Mouse (Mus musculus) neural tube, embryonic 12.5 days (tissue): ENCODE data around the gene Gm20388. TPM values are rescaled to one million over a fixed set of nuclear protein-coding genes. Genes with fewer than 3 reads are reported as not detected.

ENCODE experiments used
- ATAC-seq: fragments of 200-750 bp; cut with Nextera tagmentation; 2 replicates; pipeline ENCODE4 v1.8.0; 2017; ENCODE audit warnings: low read depth, mild to moderate bottlenecking, moderate TSS enrichment, moderate library complexity; ENCODE audit not compliant: low FRiP score
- H3K27ac ChIP-seq: fragments of 300-500 bp; sonication (generic); 2 replicates; pipeline ENCODE4 v1.5.1; 2016
- H3K27me3 ChIP-seq: fragments of 300-500 bp; sonication (generic); replicated peaks from 2 replicates; pipeline ENCODE4 v1.6.1; 2016; ENCODE audit warnings: mild to moderate bottlenecking
- H3K36me3 ChIP-seq: fragments of 300-500 bp; sonication (generic); 2 replicates; pipeline ENCODE4 v1.6.1; 2016; ENCODE audit warnings: mild to moderate bottlenecking
- H3K4me1 ChIP-seq: fragments of 300-500 bp; sonication (generic); 2 replicates; pipeline ENCODE4 v1.6.1; 2016
- H3K4me2 ChIP-seq: fragments of 300-500 bp; sonication (generic); replicated peaks from 2 replicates; pipeline ENCODE4 v1.6.1; 2016; ENCODE audit warnings: mild to moderate bottlenecking
- H3K4me3 ChIP-seq: fragments of 300-500 bp; sonication (generic); 2 replicates; pipeline ENCODE4 v1.5.1; 2016
- H3K9ac ChIP-seq: fragments of 300-500 bp; sonication (generic); 2 replicates; pipeline ENCODE4 v1.6.1; 2016; ENCODE audit warnings: mild to moderate bottlenecking
- H3K9me3 ChIP-seq: fragments of 300-500 bp; sonication (generic); 2 replicates; pipeline ENCODE4 v1.6.1; 2016; ENCODE audit warnings: mild to moderate bottlenecking
- WGBS: fragments of 180-500 bp; shearing (Covaris S2); methylation state at CpG from one replicate; pipeline ENCODE4 v1.1.7; 2016; 5-methylcytosine and 5-hydroxymethylcytosine counted together
- polyA plus RNA-seq: library from polyadenylated mRNA; unstranded; fragments of >200 nt; fragmentation: Nextera tagmentation; extraction: Ambion mirVana; gene quantifications from 2 replicates; pipeline ENCODE4 v1.2.1, GENCODE M21; 2016

Gene Gm20388
- polyA plus RNA-seq, 1 experiment from 2014 or later = not detected

GRCm38 (mm10) chr8:122135494-122135893 is 2224.9 kb downstream of the Gm20388 start:
- no peaks in the 10 kb centered on the region for H3K9me3 ChIP-seq
- H3K4me3 ChIP-seq = no peak overlapping the region
- 71% methylated on average over 5 of the region's 5 CpGs for WGBS
- H3K9ac ChIP-seq = no peak overlapping the region
- ATAC-seq = no peak
- no peak overlapping the region for H3K27ac ChIP-seq
- peaks cover 3% of the 10 kb centered on the region; the same call in 1 of the 2 replicates for H3K4me1 ChIP-seq
- H3K27me3 ChIP-seq = no peaks in the 10 kb centered on the region
- H3K4me2 ChIP-seq = no peak overlapping the region
- H3K36me3 ChIP-seq = no peaks in the 10 kb centered on the region

GRCm38 (mm10) chr8:122139784-122140183 is 2229.1 kb downstream of the Gm20388 start:
- H3K9ac ChIP-seq = no peak overlapping the region

GRCm38 (mm10) chr8:122140411-122140810 is 2229.8 kb downstream of the Gm20388 start:
- Histone ChIP-seq H3K9me3 (no peaks in the 10 kb centered on the region), H3K27ac (no peak overlapping the region), H3K4me3 (no peak overlapping the region), H3K4me1 (peaks cover 3% of the 10 kb centered on the region; the same call in 1 of the 2 replicates), H3K9ac (no peak overlapping the region), H3K4me2 (no peak overlapping the region), H3K27me3 (no peaks in the 10 kb centered on the region), H3K36me3 (no peaks in the 10 kb centered on the region)
- WGBS = 86% methylated on average over 4 of the region's 4 CpGs
- ATAC-seq = no peak

More at GRCm38 (mm10) chr8:122139784-122140183, 2229.1 kb downstream of the Gm20388 start:
- Histone ChIP-seq H3K4me1 (peaks cover 3% of the 10 kb centered on the region; the same call in 1 of the 2 replicates), H3K9me3 (no peaks in the 10 kb centered on the region), H3K27me3 (no peaks in the 10 kb centered on the region), H3K27ac (no peak overlapping the region), H3K4me2 (no peak overlapping the region), H3K4me3 (no peak overlapping the region), H3K36me3 (no peaks in the 10 kb centered on the region)
- WGBS = 41% methylated on average over 5 of the region's 5 CpGs
- ATAC-seq = 0 out of 2 replicates have a peak, but pooled peaks have one; percentile 37

GRCm38 (mm10) chr8:122142428-122142827 is 2231.8 kb downstream of the Gm20388 start:
- peaks cover 3% of the 10 kb centered on the region; the same call in 1 of the 2 replicates for H3K4me1 ChIP-seq
- no peak overlapping the region for H3K27ac ChIP-seq
- ATAC-seq = no peak
- H3K9me3 ChIP-seq = no peaks in the 10 kb centered on the region
- 90% methylated on average over 4 of the region's 4 CpGs for WGBS
- no peaks in the 10 kb centered on the region for H3K36me3 ChIP-seq
- H3K9ac ChIP-seq = no peak overlapping the region
- no peak overlapping the region for H3K4me3 ChIP-seq
- no peak overlapping the region for H3K4me2 ChIP-seq
- no peaks in the 10 kb centered on the region for H3K27me3 ChIP-seq

- Histone ChIP-seq H3K9me3 (no peaks in the 10 kb centered on the region), H3K4me3 (no peak overlapping the region), H3K4me1 (peaks cover 3% of the 10 kb centered on the region; the same call in 1 of the 2 replicates), H3K27ac (no peak overlapping the region), H3K27me3 (no peaks in the 10 kb centered on the region), H3K4me2 (no peak overlapping the region), H3K9ac (no peak overlapping the region), H3K36me3 (no peaks in the 10 kb centered on the region)
- 93% methylated on average over 1 of the region's 1 CpGs for WGBS
- ATAC-seq = no peak
These were observed 2232.6 kb downstream of the Gm20388 start for GRCm38 (mm10) chr8:122143231-122143630.

- H3K27ac ChIP-seq = no peak overlapping the region
These were observed 2234.2 kb downstream of the Gm20388 start for GRCm38 (mm10) chr8:122144729-122145311.

GRCm38 (mm10) chr8:122149045-122149444 is 2238.4 kb downstream of the Gm20388 start:
- Histone ChIP-seq H3K27me3 (no peaks in the 10 kb centered on the region), H3K9me3 (no peaks in the 10 kb centered on the region), H3K9ac (no peak overlapping the region), H3K4me2 (no peak overlapping the region), H3K4me3 (no peak overlapping the region), H3K27ac (no peak overlapping the region), H3K36me3 (no peaks in the 10 kb centered on the region), H3K4me1 (no peaks in the 10 kb centered on the region)
- ATAC-seq = no peak
- 77% methylated on average over 4 of the region's 4 CpGs for WGBS

More at GRCm38 (mm10) chr8:122144729-122145311, 2234.2 kb downstream of the Gm20388 start:
- Histone ChIP-seq H3K27me3 (no peaks in the 10 kb centered on the region), H3K36me3 (no peaks in the 10 kb centered on the region), H3K9me3 (no peaks in the 10 kb centered on the region), H3K4me1 (peaks cover under 1% of the 10 kb centered on the region; the same call in 1 of the 2 replicates), H3K4me3 (no peak overlapping the region), H3K4me2 (no peak overlapping the region), H3K9ac (no peak overlapping the region)
- ATAC-seq = no peak
- WGBS = 75% methylated on average over 11 of the region's 11 CpGs

GRCm38 (mm10) chr8:122149606-122150005 is 2239.0 kb downstream of the Gm20388 start:
- no peak overlapping the region for H3K27ac ChIP-seq
- no peaks in the 10 kb centered on the region for H3K4me1 ChIP-seq
- no peak overlapping the region for H3K4me2 ChIP-seq
- no peaks in the 10 kb centered on the region for H3K36me3 ChIP-seq
- no peak for ATAC-seq
- H3K9ac ChIP-seq = no peak overlapping the region
- no peaks in the 10 kb centered on the region for H3K27me3 ChIP-seq
- 89% methylated on average over 8 of the region's 8 CpGs for WGBS
- no peaks in the 10 kb centered on the region for H3K9me3 ChIP-seq
- H3K4me3 ChIP-seq = no peak overlapping the region

- Histone ChIP-seq H3K9me3 (no peaks in the 10 kb centered on the region), H3K4me1 (peaks cover 9% of the 10 kb centered on the region; the same call in 1 of the 2 replicates), H3K9ac (no peak overlapping the region), H3K4me2 (no peak overlapping the region), H3K27ac (no peak overlapping the region), H3K36me3 (no peaks in the 10 kb centered on the region), H3K4me3 (no peak overlapping the region), H3K27me3 (no peaks in the 10 kb centered on the region)
- 86% methylated on average over 3 of the region's 3 CpGs for WGBS
- ATAC-seq = no peak
These were observed 2240.9 kb downstream of the Gm20388 start for GRCm38 (mm10) chr8:122151541-122151940.

- Histone ChIP-seq H3K27me3 (no peaks in the 10 kb centered on the region), H3K9me3 (no peaks in the 10 kb centered on the region), H3K4me2 (no peak overlapping the region), H3K4me3 (no peak overlapping the region), H3K9ac (no peak overlapping the region), H3K36me3 (no peaks in the 10 kb centered on the region), H3K4me1 (peaks cover 9% of the 10 kb centered on the region; the same call in 1 of the 2 replicates), H3K27ac (no peak overlapping the region)
- ATAC-seq = no peak
- 27% methylated on average over 10 of the region's 10 CpGs for WGBS
These were observed 2244.5 kb downstream of the Gm20388 start for GRCm38 (mm10) chr8:122155082-122155643.

- H3K9ac ChIP-seq = no peak overlapping the region
- no peak overlapping the region for H3K4me3 ChIP-seq
- no peak overlapping the region for H3K4me2 ChIP-seq
- no peaks in the 10 kb centered on the region for H3K36me3 ChIP-seq
- no peak overlapping the region for H3K27ac ChIP-seq
- no peaks in the 10 kb centered on the region for H3K27me3 ChIP-seq
- H3K4me1 ChIP-seq = peaks cover 9% of the 10 kb centered on the region; the same call in 1 of the 2 replicates
- no peak for ATAC-seq
- WGBS = 89% methylated on average over 9 of the region's 9 CpGs
- H3K9me3 ChIP-seq = no peaks in the 10 kb centered on the region
These were observed 2245.3 kb downstream of the Gm20388 start for GRCm38 (mm10) chr8:122155964-122156363.

- ATAC-seq = no peak
- no peak overlapping the region for H3K4me2 ChIP-seq
- no peaks in the 10 kb centered on the region for H3K9me3 ChIP-seq
- no peaks in the 10 kb centered on the region for H3K36me3 ChIP-seq
- H3K27ac ChIP-seq = no peak overlapping the region
- H3K9ac ChIP-seq = no peak overlapping the region
- 69% methylated on average over 12 of the region's 12 CpGs for WGBS
- H3K4me3 ChIP-seq = no peak overlapping the region
- peaks cover 9% of the 10 kb centered on the region; the same call in 1 of the 2 replicates for H3K4me1 ChIP-seq
- no peaks in the 10 kb centered on the region for H3K27me3 ChIP-seq
These were observed 2247.0 kb downstream of the Gm20388 start for GRCm38 (mm10) chr8:122157689-122158088.
